Mouse (Mus musculus) myocyte (in vitro differentiated cells): Measurements from ENCODE around the gene Gga1.

Experiments used
- CEBPB ChIP-seq: IDR thresholded peaks from 2 replicates; pipeline ENCODE4 v1.6.1; 2011; ENCODE audit warnings: mild to moderate bottlenecking, moderate library complexity; ENCODE audit not compliant: poor library complexity, insufficient read depth, severe bottlenecking
- MAX ChIP-seq: IDR thresholded peaks from one replicate; pipeline ENCODE4 v1.6.1; 2011; ENCODE audit warnings: low read depth, mild to moderate bottlenecking, control low read depth
- MYOD1 ChIP-seq, 3 experiments: IDR thresholded peaks; one replicate each; pipeline ENCODE4 v1.6.1; 2011; ENCODE audit warnings: control low read depth in 2 of 3, low read depth in 2 of 3, mild to moderate bottlenecking in 2 of 3, moderate library complexity in 1 of 3; ENCODE audit not compliant: insufficient read length in 2 of 3, control insufficient read depth in 1 of 3
- MYOG ChIP-seq, 3 experiments: IDR thresholded peaks; one replicate each; pipeline ENCODE4 v1.6.1; 2011; ENCODE audit warnings: control low read depth in 2 of 3, low read depth in 2 of 3, mild to moderate bottlenecking in 2 of 3; ENCODE audit not compliant: insufficient read length in 2 of 3, control insufficient read depth in 1 of 3, insufficient read depth in 1 of 3
- POLR2A ChIP-seq: IDR thresholded peaks from one replicate; pipeline ENCODE4 v1.6.1; 2011; ENCODE audit warnings: low read depth, mild to moderate bottlenecking, control low read depth, moderate library complexity; ENCODE audit not compliant: insufficient read length
- POLR2AphosphoS2 ChIP-seq: IDR thresholded peaks from one replicate; pipeline ENCODE4 v1.6.1; 2011; ENCODE audit warnings: low read depth, control low read depth; ENCODE audit not compliant: insufficient read length
- REST ChIP-seq: IDR thresholded peaks from one replicate; pipeline ENCODE4 v1.6.1; 2011; ENCODE audit warnings: mild to moderate bottlenecking, control low read depth, moderate library complexity; ENCODE audit not compliant: insufficient read depth, insufficient read length
- TCF12 ChIP-seq: IDR thresholded peaks from one replicate; pipeline ENCODE4 v1.6.1; 2011; ENCODE audit warnings: mild to moderate bottlenecking, control low read depth; ENCODE audit not compliant: poor library complexity, insufficient read depth, severe bottlenecking
- USF1 ChIP-seq: IDR thresholded peaks from one replicate; pipeline ENCODE4 v1.6.1; 2011; ENCODE audit warnings: low read depth, mild to moderate bottlenecking, control low read depth, moderate library complexity

DNA sequence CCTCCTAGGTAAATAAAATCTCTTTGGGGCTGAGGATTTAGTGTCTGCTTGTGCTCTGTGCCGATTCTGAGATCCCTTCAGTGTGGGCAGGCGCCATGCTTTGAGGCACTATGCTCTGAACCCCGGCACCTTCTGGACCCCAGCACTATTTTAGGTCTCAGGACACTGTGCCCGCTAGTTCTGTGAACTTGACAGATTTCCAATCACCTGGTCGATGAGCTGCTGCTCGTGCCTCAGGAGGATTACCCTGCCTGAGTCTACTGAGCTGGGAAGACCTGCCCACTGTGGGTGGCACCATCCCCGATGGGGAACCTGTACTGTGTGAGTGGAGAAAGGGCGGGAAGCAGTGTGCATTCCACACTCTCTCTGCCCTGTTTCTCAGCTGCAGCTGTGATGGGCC is 2.0 kb upstream of the Gga1 start:
- TF ChIP-seq USF1 (no peak), POLR2A (no peak), MAX (no peak), REST (no peak), POLR2AphosphoS2 (no peak), CEBPB (no peak), TCF12 (no peak), MYOD1 (IDR thresholded peaks at IDR 0.05; ENCODE audit: control insufficient read depth in 1 of 3, insufficient read length in 2 of 3, low read depth in 2 of 3) (no peak), MYOG (IDR thresholded peaks at IDR 0.05; ENCODE audit: control insufficient read depth in 1 of 3, insufficient read depth in 1 of 3, insufficient read length in 2 of 3, low read depth in 2 of 3) (no peak)
